Mouse (Mus musculus) olfactory bulb, adult 2 months (tissue): ENCODE data around the gene Macf1.

ENCODE experiments used
- CTCF ChIP-seq: fragments of 200-500 bp; IDR thresholded peaks from 2 replicates; pipeline ENCODE4 v1.5.1; 2012; ENCODE audit warnings: low read depth, mild to moderate bottlenecking, low read length, moderate library complexity; ENCODE audit not compliant: insufficient read depth
- POLR2A ChIP-seq: fragments of 200-500 bp; IDR thresholded peaks from 2 replicates; pipeline ENCODE4 v1.6.1; 2012; ENCODE audit warnings: mild to moderate bottlenecking, low read depth, low read length, moderate library complexity; ENCODE audit not compliant: insufficient read depth

DNA sequence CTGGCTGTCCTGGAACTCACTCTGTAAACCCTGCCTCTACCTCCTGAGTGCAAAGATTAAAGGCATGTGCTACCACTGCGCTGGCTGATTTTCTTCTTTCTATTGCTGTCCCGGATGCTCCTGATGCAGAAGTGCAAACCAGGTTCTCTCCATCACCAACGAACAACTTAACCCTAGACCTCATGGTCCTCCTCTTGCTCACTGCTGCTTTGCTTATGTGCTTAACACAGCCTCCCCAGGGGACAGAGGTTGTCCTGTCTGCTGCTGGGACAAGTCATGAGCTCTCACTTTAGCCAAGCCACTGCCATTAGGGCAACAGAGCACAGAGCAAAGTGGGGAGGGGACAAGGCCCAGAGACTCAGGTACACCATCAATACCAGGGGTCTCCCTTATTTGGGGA lies 369.7 kb downstream of the Macf1 start:
- TF ChIP-seq CTCF (no peak), POLR2A (no peak)
